Mouse (Mus musculus) embryonic fibroblast, embryonic 13.5 days (primary cell): ENCODE results near the gene Mthfs.

ENCODE experiments used
- CTCF ChIP-seq: IDR thresholded peaks from 2 replicates; pipeline ENCODE4 v1.5.1; 2011; ENCODE audit warnings: mild to moderate bottlenecking, control low read depth, low read length, moderate library complexity, borderline replicate concordance; ENCODE audit not compliant: insufficient read depth
- POLR2A ChIP-seq: IDR thresholded peaks from 2 replicates; pipeline ENCODE4 v1.6.1; 2011; ENCODE audit warnings: low read depth, mild to moderate bottlenecking, control low read depth, low read length, moderate library complexity

DNA sequence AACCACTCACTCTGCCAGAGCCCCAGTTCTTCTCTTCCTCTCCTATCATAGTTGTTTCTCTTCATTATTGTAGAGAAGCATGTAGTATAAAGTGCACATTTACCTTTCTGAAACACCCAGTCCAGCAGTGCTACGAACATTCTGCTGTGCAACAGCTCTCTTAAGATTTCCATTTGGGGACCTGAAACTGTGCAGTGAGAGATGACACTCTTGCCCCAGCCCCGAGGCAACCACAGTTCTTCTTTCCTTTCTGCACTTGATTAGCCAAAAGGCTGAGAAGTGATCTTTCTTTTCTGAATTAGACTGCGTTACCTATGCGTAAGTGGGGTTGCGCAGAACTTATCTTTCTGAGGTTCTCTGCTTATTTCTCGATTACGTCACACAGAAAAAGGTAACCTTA is 17.6 kb downstream of the Mthfs start:
- TF ChIP-seq POLR2A (no peak), CTCF (no peak)
